Mouse (Mus musculus): ENCODE measurements around the gene Trarg1. TPM values are rescaled to one million over a fixed set of nuclear protein-coding genes. Genes with fewer than 3 reads are reported as not detected.
"Not testable (repeated sequence)": the region's sequence is repeated elsewhere in the genome, so short reads cannot be mapped to it uniquely, and the experiment has no call there.

Trarg1 gene
- total RNA-seq (2022) = under 1 TPM; 0.39 to 0.57 (median 0.46) TPM

- not testable (repeated sequence) for DNase-seq (ENCODE audit: low spot score in 2 of 2)
These were observed at the start of gene Trarg1 for GRCm38 (mm10) chr11:76679508-76679907. Trarg1 (plus strand) TSS chr11:76679808.

GRCm38 (mm10) chr11:76630023-76630422, 49.6 kb upstream of the Trarg1 start:
- DNase-seq (ENCODE audit: low spot score in 2 of 2) = no peak

- no peak for DNase-seq (ENCODE audit: low spot score in 2 of 2)
These were observed 49.1 kb upstream of the Trarg1 start for GRCm38 (mm10) chr11:76630487-76630886.

- DNase-seq (ENCODE audit: low spot score in 2 of 2) = peak in 1 of 2 experiments; percentile 33
These were observed 40.2 kb upstream of the Trarg1 start for GRCm38 (mm10) chr11:76639269-76639985.

GRCm38 (mm10) chr11:76640231-76640630, 39.4 kb upstream of the Trarg1 start:
- DNase-seq (ENCODE audit: low spot score in 2 of 2) = no peak

GRCm38 (mm10) chr11:76644257-76644656, 35.4 kb upstream of the Trarg1 start:
- DNase-seq (ENCODE audit: low spot score in 2 of 2) = no peak

GRCm38 (mm10) chr11:76645036-76645435, 34.6 kb upstream of the Trarg1 start:
- no peak for DNase-seq (ENCODE audit: low spot score in 2 of 2)

- peak; percentile 79 to 96 for DNase-seq (ENCODE audit: low spot score in 2 of 2)
These were observed 33.7 kb upstream of the Trarg1 start for GRCm38 (mm10) chr11:76645955-76646354.

- DNase-seq (ENCODE audit: low spot score in 2 of 2) = no peak
These were observed 32.5 kb upstream of the Trarg1 start for GRCm38 (mm10) chr11:76647062-76647461.

- DNase-seq (ENCODE audit: low spot score in 2 of 2) = peak; percentile 79 to 87
These were observed 32.1 kb upstream of the Trarg1 start for GRCm38 (mm10) chr11:76647500-76647899.

GRCm38 (mm10) chr11:76650862-76651560, 28.6 kb upstream of the Trarg1 start:
- DNase-seq (ENCODE audit: low spot score in 2 of 2) = no peak

GRCm38 (mm10) chr11:76652838-76653334, 26.7 kb upstream of the Trarg1 start:
- no peak for DNase-seq (ENCODE audit: low spot score in 2 of 2)

GRCm38 (mm10) chr11:76655106-76655505, 24.5 kb upstream of the Trarg1 start:
- DNase-seq (ENCODE audit: low spot score in 2 of 2) = no peak

- no peak for DNase-seq (ENCODE audit: low spot score in 2 of 2)
These were observed 22.1 kb upstream of the Trarg1 start for GRCm38 (mm10) chr11:76657450-76657970.

GRCm38 (mm10) chr11:76659138-76659930, 20.3 kb upstream of the Trarg1 start:
- no peak for DNase-seq (ENCODE audit: low spot score in 2 of 2)

- no peak for DNase-seq (ENCODE audit: low spot score in 2 of 2)
These were observed 17.7 kb upstream of the Trarg1 start for GRCm38 (mm10) chr11:76661790-76662468.

- no peak for DNase-seq (ENCODE audit: low spot score in 2 of 2)
These were observed 13.5 kb upstream of the Trarg1 start for GRCm38 (mm10) chr11:76666002-76666649.

GRCm38 (mm10) chr11:76667807-76668206, 11.8 kb upstream of the Trarg1 start:
- DNase-seq (ENCODE audit: low spot score in 2 of 2) = no peak

GRCm38 (mm10) chr11:76671871-76672475, 7.6 kb upstream of the Trarg1 start, which contains the start of gene Bhlha9:
Bhlha9 (plus strand) TSS chr11:76672470.
- DNase-seq (ENCODE audit: low spot score in 2 of 2) = no peak

All from layer of hippocampus, adult 8-10 months (tissue).